In genomic region chr10:91080540-91080939, GRCm38 (mm10) we compare ENCODE assay signal across 16 mouse cellular contexts. TPM values are rescaled to one million over a fixed set of nuclear protein-coding genes. Genes with fewer than 3 reads are reported as not detected.
A peak's percentile ranks its signal among the peaks of the same experiment; 100 is the strongest.
DNase-seq lines count a peak whose midpoint lies in the region; ATAC-seq and TF ChIP-seq lines count a peak whose summit lies in the region.
"Had no signal": no experiment of that assay in that cellular context is flagged by ENCODE, and none has a peak within 500 bp of the region (broad histone marks: within the 10 kb centered on the region; RNA-seq: fewer than 3 reads in every experiment).

No protein-coding gene starts in this region.

- 0 out of 2 replicates have a peak overlapping the region, but pooled peaks have one; percentile 80 for H3K4me2 ChIP-seq in hindbrain, embryonic 14.5 days (replicated peaks)
- no peak overlapping the region for H3K4me2 ChIP-seq in hindbrain, embryonic 12.5 days (replicated peaks)
- 0 out of 2 replicates have a peak overlapping the region, but pooled peaks have one; percentile 15 for H3K4me2 ChIP-seq in midbrain, embryonic 15.5 days
- no peak overlapping the region for H3K4me2 ChIP-seq in midbrain, postnatal 0 days (ENCODE audit: low read depth, low read length, poor library complexity, severe bottlenecking)

- 90% methylated on average over 5 of the region's 5 CpGs for WGBS in hindbrain, embryonic 14.5 days
- WGBS in hindbrain, embryonic 12.5 days, result 94% methylated on average over 5 of the region's 5 CpGs
- WGBS in midbrain, embryonic 15.5 days, result 95% methylated on average over 5 of the region's 5 CpGs
- WGBS in midbrain, postnatal 0 days, result 88% methylated on average over 5 of the region's 5 CpGs

- no peak overlapping the region for H3K27ac ChIP-seq in hindbrain, embryonic 14.5 days
- H3K27ac ChIP-seq in hindbrain, embryonic 12.5 days, result no peak overlapping the region
- no peak overlapping the region for H3K27ac ChIP-seq in midbrain, embryonic 15.5 days
- H3K27ac ChIP-seq in midbrain, postnatal 0 days (ENCODE audit: low read depth, low read length), result no peak overlapping the region
- no peak overlapping the region for H3K27ac ChIP-seq in embryonic fibroblast, embryonic 13.5 days (ENCODE audit: insufficient read depth, low read length)
- H3K27ac ChIP-seq: stomach, embryonic 15.5 days had no signal

- ATAC-seq in hindbrain, embryonic 14.5 days (ENCODE audit: low FRiP score), result no peak
- ATAC-seq in hindbrain, embryonic 12.5 days (ENCODE audit: low FRiP score), result no peak
- ATAC-seq in midbrain, embryonic 15.5 days (replicated peaks), result no peak
- no peak for ATAC-seq in midbrain, postnatal 0 days (ENCODE audit: low FRiP score)
- no peak for ATAC-seq in monocyte, adult 5-6 weeks (replicated peaks; ENCODE audit: insufficient number of reproducible peaks, low FRiP score, low TSS enrichment, poor library complexity, severe bottlenecking)
- ATAC-seq: forebrain, postnatal 0 days; intestine, embryonic 16.5 days had no signal

- H3K9me3 ChIP-seq in hindbrain, embryonic 14.5 days (ENCODE audit: control insufficient read depth, low read length), result no peaks in the 10 kb centered on the region
- H3K9me3 ChIP-seq in hindbrain, embryonic 12.5 days (replicated peaks), result no peaks in the 10 kb centered on the region
- H3K9me3 ChIP-seq in midbrain, embryonic 15.5 days, result no peaks in the 10 kb centered on the region
- H3K9me3 ChIP-seq in midbrain, postnatal 0 days (ENCODE audit: low read length), result no peaks in the 10 kb centered on the region
- H3K9me3 ChIP-seq: heart, embryonic 12.5 days; stomach, embryonic 15.5 days had no signal

- no peaks in the 10 kb centered on the region for H3K27me3 ChIP-seq in hindbrain, embryonic 14.5 days (ENCODE audit: control insufficient read depth, insufficient read depth, low read length)
- H3K27me3 ChIP-seq in hindbrain, embryonic 12.5 days, result no peaks in the 10 kb centered on the region
- no peaks in the 10 kb centered on the region for H3K27me3 ChIP-seq in midbrain, embryonic 15.5 days (replicated peaks)
- no peaks in the 10 kb centered on the region for H3K27me3 ChIP-seq in midbrain, postnatal 0 days (ENCODE audit: insufficient read depth, low read length)
- H3K27me3 ChIP-seq: heart, embryonic 12.5 days; stomach, embryonic 15.5 days had no signal

- peaks cover 25% of the 10 kb centered on the region for H3K36me3 ChIP-seq in hindbrain, embryonic 14.5 days (replicated peaks; ENCODE audit: control insufficient read depth, insufficient read depth)
- H3K36me3 ChIP-seq in hindbrain, embryonic 12.5 days, result peaks cover 20% of the 10 kb centered on the region
- peaks cover 15% of the 10 kb centered on the region for H3K36me3 ChIP-seq in midbrain, embryonic 15.5 days (replicated peaks)
- H3K36me3 ChIP-seq in midbrain, postnatal 0 days (ENCODE audit: insufficient read depth, low read length), result peaks cover 4% of the 10 kb centered on the region; the same call in 1 of the 2 replicates

- H3K4me3 ChIP-seq in hindbrain, embryonic 14.5 days (replicated peaks; ENCODE audit: low read length), result no peak overlapping the region
- H3K4me3 ChIP-seq in hindbrain, embryonic 12.5 days, result no peak overlapping the region
- no peak overlapping the region for H3K4me3 ChIP-seq in midbrain, embryonic 15.5 days
- no peak overlapping the region for H3K4me3 ChIP-seq in midbrain, postnatal 0 days (ENCODE audit: low read depth, low read length)
- H3K4me3 ChIP-seq in embryonic fibroblast, embryonic 13.5 days (ENCODE audit: insufficient read depth, low read length), result peak overlapping the region; percentile 52
- H3K4me3 ChIP-seq: heart, embryonic 12.5 days; stomach, embryonic 15.5 days had no signal

- H3K4me1 ChIP-seq in hindbrain, embryonic 14.5 days (replicated peaks; ENCODE audit: control insufficient read depth, insufficient read depth, low read length), result peaks cover 13% of the 10 kb centered on the region
- peaks cover 7% of the 10 kb centered on the region; the same call in 1 of the 2 replicates for H3K4me1 ChIP-seq in hindbrain, embryonic 12.5 days
- peaks cover 16% of the 10 kb centered on the region for H3K4me1 ChIP-seq in midbrain, embryonic 15.5 days
- H3K4me1 ChIP-seq in midbrain, postnatal 0 days (ENCODE audit: insufficient read depth, low read length), result no peaks in the 10 kb centered on the region
- H3K4me1 ChIP-seq in embryonic fibroblast, embryonic 13.5 days (ENCODE audit: control insufficient read depth, insufficient read depth, low read length), result peaks cover 2% of the 10 kb centered on the region; the same call in 1 of the 2 replicates

- TF ChIP-seq CTCF in midbrain, postnatal 0 days (IDR thresholded peaks at IDR 0.05), result no peak
- no peak for TF ChIP-seq CTCF in embryonic fibroblast, embryonic 13.5 days (IDR thresholded peaks at IDR 0.05; ENCODE audit: borderline replicate concordance, insufficient read depth, low read length)

- TF ChIP-seq POLR2A in embryonic fibroblast, embryonic 13.5 days (IDR thresholded peaks at IDR 0.05; ENCODE audit: low read depth, low read length), result no peak

- no peak for DNase-seq in hindbrain, embryonic 14.5 days (ENCODE audit: low spot score)
- DNase-seq in midbrain, postnatal 0 days (ENCODE audit: low spot score), result no peak
- no peak for DNase-seq in cerebellum, postnatal 25 days
- DNase-seq: adrenal gland, adult 8-10 months; forebrain, postnatal 0 days; gastrocnemius, postnatal 14 days; kidney, postnatal 4 days; retina, postnatal 1 day; thymus, postnatal 25 days had no signal

- H3K9ac ChIP-seq in hindbrain, embryonic 14.5 days, result no peak overlapping the region
- H3K9ac ChIP-seq in hindbrain, embryonic 12.5 days, result no peak overlapping the region
- H3K9ac ChIP-seq in midbrain, embryonic 15.5 days, result no peak overlapping the region
- H3K9ac ChIP-seq in midbrain, postnatal 0 days (replicated peaks; ENCODE audit: low read length, poor library complexity, severe bottlenecking), result no peak overlapping the region
- H3K9ac ChIP-seq: forebrain, postnatal 0 days; heart, embryonic 12.5 days; stomach, embryonic 15.5 days had no signal

RNA-seq across cellular contexts. Expression of gene Apaf1, which starts 2.0 kb away (rescaled TPM):
- polyA plus RNA-seq in hindbrain, embryonic 14.5 days (2014; fragmentation: Nextera tagmentation; extraction: Ambion mirVana), result 22.2 and 22.7 TPM in 2 replicates
- 34.3 and 35.9 TPM in 2 replicates for polyA plus RNA-seq in hindbrain, embryonic 12.5 days (2016; fragmentation: Nextera tagmentation; extraction: Ambion mirVana)
- 21.4 and 24.7 TPM in 2 replicates for polyA plus RNA-seq in midbrain, embryonic 15.5 days (2015; fragmentation: Nextera tagmentation; extraction: Ambion mirVana)
- total RNA-seq in midbrain, postnatal 0 days (2014; rRNA removed), result 29.5 and 57.1 TPM in 2 replicates
- 14.2 and 16.4 TPM in 2 replicates for polyA plus RNA-seq in midbrain, postnatal 0 days (2015; fragmentation: Nextera tagmentation; extraction: Ambion mirVana)
- polyA plus RNA-seq in embryonic fibroblast, embryonic 13.5 days (2011; ENCODE audit: insufficient read length, low read depth, missing spikeins), result 48.9 and 53.9 TPM in 2 replicates
- 51.1 to 80.0 TPM (median 54.9 TPM) in 3 replicates for total RNA-seq in monocyte, adult 5-6 weeks (2017)

RNA-seq across cellular contexts. Expression of gene Ikbip, which starts 2.2 kb away (rescaled TPM):
- polyA plus RNA-seq in hindbrain, embryonic 14.5 days (2014; fragmentation: Nextera tagmentation; extraction: Ambion mirVana), result 19.8 and 20.4 TPM in 2 replicates
- 26.8 and 37.6 TPM in 2 replicates for polyA plus RNA-seq in hindbrain, embryonic 12.5 days (2016; fragmentation: Nextera tagmentation; extraction: Ambion mirVana)
- 17.6 and 17.7 TPM in 2 replicates for polyA plus RNA-seq in midbrain, embryonic 15.5 days (2015; fragmentation: Nextera tagmentation; extraction: Ambion mirVana)
- 15.4 and 17.3 TPM in 2 replicates for total RNA-seq in midbrain, postnatal 0 days (2014; rRNA removed)
- 16.9 and 17.7 TPM in 2 replicates for polyA plus RNA-seq in midbrain, postnatal 0 days (2015; fragmentation: Nextera tagmentation; extraction: Ambion mirVana)
- 141 and 146 TPM in 2 replicates for polyA plus RNA-seq in embryonic fibroblast, embryonic 13.5 days (2011; ENCODE audit: insufficient read length, low read depth, missing spikeins)
- 11.6 to 20.6 TPM (median 15.8 TPM) in 3 replicates for total RNA-seq in monocyte, adult 5-6 weeks (2017)

RNA-seq across cellular contexts. Expression of gene Slc25a3, which starts 43.3 kb away (rescaled TPM):
- polyA plus RNA-seq in hindbrain, embryonic 14.5 days (2014; fragmentation: Nextera tagmentation; extraction: Ambion mirVana), result 626 and 634 TPM in 2 replicates
- polyA plus RNA-seq in hindbrain, embryonic 12.5 days (2016; fragmentation: Nextera tagmentation; extraction: Ambion mirVana), result 386 and 390 TPM in 2 replicates
- polyA plus RNA-seq in midbrain, embryonic 15.5 days (2015; fragmentation: Nextera tagmentation; extraction: Ambion mirVana), result 542 and 550 TPM in 2 replicates
- total RNA-seq in midbrain, postnatal 0 days (2014; rRNA removed), result 427 and 430 TPM in 2 replicates
- 640 and 652 TPM in 2 replicates for polyA plus RNA-seq in midbrain, postnatal 0 days (2015; fragmentation: Nextera tagmentation; extraction: Ambion mirVana)
- 590 and 652 TPM in 2 replicates for polyA plus RNA-seq in embryonic fibroblast, embryonic 13.5 days (2011; ENCODE audit: insufficient read length, low read depth, missing spikeins)
- total RNA-seq in monocyte, adult 5-6 weeks (2017), result 191 to 312 TPM (median 245 TPM) in 3 replicates

Comparison
In these comparisons a context has a peak if more than half of its experiments do, and no peak if none do; other contexts are left out.
1. H3K4me2 ChIP-seq: peak in hindbrain, embryonic 14.5 days (single experiment) and midbrain, embryonic 15.5 days (single experiment); none in hindbrain, embryonic 12.5 days (single experiment) and midbrain, postnatal 0 days (single experiment).